Mouse (Mus musculus) megakaryocyte, embryonic 14.5 days (primary cell): Measurements from ENCODE around the gene Svopl.

ENCODE experiments used
- FLI1 ChIP-seq: IDR thresholded peaks from 2 replicates; pipeline ENCODE4 v1.6.1; 2012; ENCODE audit warnings: low read length, inconsistent platforms, mixed read lengths
- GATA1 ChIP-seq: IDR thresholded peaks from 3 replicates; pipeline ENCODE4 v1.6.1; 2012; ENCODE audit warnings: mixed read lengths, low read length, inconsistent platforms, borderline replicate concordance

GRCm38 (mm10) chr6:37967386-37967785 lies 79.4 kb downstream of the Svopl start:
- TF ChIP-seq GATA1 (no peak), FLI1 (no peak)
